Mouse (Mus musculus) skeletal muscle tissue, adult 2 months (tissue): ENCODE results near the gene Bicra.

Experiments used
- DNase-seq: peaks from one replicate; pipeline ENCODE4 v3.0.0-alpha.2; 2012; ENCODE audit warnings: low read depth, low spot score

Bicra gene

GRCm38 (mm10) chr7:16047338-16048146 lies at the start of gene Bicra:
Bicra (minus strand) TSS chr7:16047921.
- DNase-seq = peak; percentile 86

GRCm38 (mm10) chr7:16094592-16094991 lies 46.9 kb upstream of the Bicra start:
- DNase-seq = no peak

GRCm38 (mm10) chr7:16087587-16087986 lies 39.9 kb upstream of the Bicra start:
- no peak for DNase-seq

GRCm38 (mm10) chr7:16083361-16083760 lies 35.6 kb upstream of the Bicra start:
- DNase-seq = no peak

DNA sequence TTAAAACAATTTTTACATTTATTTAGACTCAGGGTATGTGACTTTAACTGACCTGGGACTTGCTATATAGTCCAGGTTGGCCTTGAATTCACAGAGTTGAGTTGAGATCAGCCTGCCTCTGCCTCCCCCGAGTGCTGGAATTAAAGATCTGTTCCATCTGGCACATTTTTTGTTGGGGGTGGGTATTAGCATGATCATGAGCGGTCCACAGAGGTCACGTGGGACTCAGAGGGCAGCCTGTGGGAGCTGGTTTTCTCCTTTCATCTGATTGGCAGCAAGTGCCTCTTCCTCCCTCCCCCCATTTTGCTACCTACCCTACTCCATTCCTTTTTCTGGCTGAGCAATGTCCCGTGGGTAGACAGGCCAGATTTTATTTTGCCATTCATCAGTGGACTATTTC lies 32.9 kb upstream of the Bicra start:
- DNase-seq = no peak

DNA sequence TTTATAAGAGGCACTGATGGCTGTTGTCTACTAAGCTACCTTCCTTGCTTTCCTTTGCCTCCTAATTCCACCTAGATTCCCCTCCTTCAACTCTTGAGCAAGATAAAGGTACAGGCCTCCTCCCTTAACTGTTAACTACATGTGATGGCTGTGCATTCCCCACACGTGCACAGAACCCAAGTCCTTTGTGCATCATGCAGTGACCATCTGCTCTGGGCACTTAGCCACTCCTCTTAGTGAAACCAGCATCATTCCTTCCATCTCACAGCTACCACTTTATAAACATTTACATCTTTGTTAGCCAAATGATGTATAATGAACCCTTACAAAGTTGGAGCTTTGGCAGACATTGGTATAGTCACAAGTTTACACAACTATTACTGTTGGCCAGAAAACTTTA lies 32.2 kb upstream of the Bicra start:
- DNase-seq = no peak

GRCm38 (mm10) chr7:16071906-16072305 lies 24.2 kb upstream of the Bicra start:
- no peak for DNase-seq

DNA sequence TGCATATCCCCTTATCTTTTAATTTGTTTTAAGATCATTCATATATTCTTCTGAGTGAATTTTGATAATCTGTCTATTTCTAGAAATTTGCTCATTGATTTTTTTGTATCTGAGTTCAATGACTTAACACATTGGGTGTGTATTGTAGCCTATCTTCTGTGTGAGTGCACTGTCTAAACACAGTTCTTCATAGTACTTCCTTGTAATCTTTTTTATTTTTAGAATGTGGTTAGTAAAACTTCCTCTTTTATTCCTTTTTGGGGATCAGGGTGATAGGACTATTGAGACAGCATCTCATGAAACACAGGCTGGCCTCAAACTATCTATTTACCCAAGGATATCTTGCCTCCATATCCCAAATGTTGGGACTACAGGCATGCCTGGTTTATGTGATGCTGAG lies 23.1 kb upstream of the Bicra start:
- DNase-seq = no peak

DNA sequence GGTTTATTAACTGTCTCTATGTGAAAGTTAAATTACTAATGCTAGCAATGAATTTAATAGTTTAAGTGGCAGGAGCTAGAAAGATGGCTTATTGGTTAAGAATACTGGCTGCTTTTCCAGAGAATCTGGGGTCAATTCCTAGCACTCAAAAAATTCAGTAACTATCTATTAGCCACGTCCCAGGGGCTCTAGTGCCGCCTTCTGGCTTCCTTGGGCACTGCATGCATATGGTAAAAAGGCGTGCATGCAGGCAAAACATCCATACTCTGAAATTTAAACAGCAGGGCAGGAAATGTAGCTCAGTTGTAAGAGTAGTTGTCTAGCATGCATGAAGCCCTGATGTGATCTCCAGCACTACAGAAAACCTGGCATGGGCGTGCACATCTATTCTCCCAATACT lies 15.8 kb upstream of the Bicra start:
- DNase-seq = no peak

GRCm38 (mm10) chr7:16062099-16062420 lies 14.3 kb upstream of the Bicra start:
- DNase-seq = no peak

DNA sequence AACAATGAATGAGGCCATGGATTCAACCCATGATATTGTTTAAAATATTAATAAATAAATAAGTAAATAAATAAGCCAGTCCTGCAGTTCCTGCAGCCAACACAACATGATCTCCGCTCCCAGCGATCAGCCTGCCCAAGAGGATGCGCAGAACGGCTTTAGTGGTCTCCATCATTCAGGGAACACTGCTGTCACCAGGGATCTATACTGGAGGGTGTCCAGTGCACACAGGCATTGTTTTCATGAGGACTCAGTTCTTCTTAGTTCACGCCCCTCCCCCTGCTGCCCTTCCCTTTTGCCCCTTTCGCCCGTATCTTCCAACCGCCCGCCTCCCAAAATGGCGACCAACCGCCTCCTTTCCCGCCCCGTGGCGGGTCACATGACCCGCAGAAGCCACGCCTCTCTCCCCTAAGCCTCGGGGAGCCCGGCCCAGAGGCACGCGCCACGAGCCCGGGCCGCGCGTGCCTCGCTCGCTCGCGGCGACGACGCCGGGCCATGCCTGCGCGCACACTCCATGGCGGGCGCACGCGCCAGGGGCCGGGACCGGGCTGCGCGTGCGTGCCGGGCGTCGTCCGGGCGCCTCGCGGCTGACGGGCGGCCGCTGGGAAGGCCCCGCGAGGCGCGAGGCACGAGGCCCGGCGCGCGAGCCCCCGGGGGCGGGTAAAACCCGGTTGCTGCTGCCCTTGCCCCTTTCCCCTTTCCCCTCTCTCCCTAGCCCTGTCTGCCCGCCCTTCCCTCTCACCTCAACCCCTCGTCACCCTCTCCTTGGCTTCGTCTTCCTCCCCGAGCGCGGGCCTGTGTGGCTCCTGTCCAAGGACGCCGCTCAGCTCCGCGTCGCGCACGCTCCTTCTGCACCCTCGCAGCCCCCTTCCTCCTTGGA lies 13.7 kb upstream of the Bicra start, which contains the start of gene Zfp541:
Gene Zfp541, plus strand, starts transcription at position 596 of the 880 bp plus-strand sequence.
- no peak for DNase-seq

DNA sequence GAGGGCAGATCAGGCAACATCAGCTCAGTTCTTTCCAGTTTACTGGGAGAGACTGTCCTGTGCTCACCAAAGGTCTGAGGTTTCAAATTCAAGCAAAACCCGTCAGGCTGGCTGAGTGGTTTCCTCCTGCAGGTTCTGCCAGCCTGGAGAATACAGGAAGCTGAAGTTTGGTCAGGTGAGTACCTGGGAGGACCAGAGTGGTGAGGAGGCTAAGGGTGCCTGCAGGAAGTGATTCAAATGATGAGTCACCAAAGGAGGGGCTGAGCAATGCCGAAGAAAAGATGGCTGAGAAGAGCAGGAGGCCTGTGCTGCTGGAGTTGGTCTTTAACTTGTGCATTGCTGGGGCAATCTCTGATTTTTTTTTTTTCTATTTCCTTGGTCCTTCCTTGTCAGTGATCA lies 9.4 kb upstream of the Bicra start:
- DNase-seq = no peak

GRCm38 (mm10) chr7:16056459-16057135 lies 8.9 kb upstream of the Bicra start:
- DNase-seq = no peak

DNA sequence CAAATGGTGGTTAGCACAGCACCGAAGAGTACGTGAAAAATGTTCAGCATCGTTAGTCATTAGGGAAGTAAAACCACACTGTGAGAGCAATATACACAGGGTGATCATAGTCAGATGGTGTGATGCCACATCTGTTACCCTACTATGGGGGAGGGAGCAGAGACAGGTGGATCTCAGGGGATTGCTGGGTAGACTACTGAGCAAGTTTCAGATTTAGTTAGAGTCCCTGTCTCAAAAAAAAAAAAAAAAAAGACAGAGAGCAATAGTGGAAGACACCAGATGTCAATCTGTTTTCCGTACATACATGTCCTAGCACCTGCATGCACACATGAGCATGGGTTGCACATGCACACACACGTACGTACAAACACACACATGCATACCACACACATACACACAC lies 7.9 kb upstream of the Bicra start:
- no peak for DNase-seq

GRCm38 (mm10) chr7:16054966-16055365 lies 7.2 kb upstream of the Bicra start:
- DNase-seq = no peak

DNA sequence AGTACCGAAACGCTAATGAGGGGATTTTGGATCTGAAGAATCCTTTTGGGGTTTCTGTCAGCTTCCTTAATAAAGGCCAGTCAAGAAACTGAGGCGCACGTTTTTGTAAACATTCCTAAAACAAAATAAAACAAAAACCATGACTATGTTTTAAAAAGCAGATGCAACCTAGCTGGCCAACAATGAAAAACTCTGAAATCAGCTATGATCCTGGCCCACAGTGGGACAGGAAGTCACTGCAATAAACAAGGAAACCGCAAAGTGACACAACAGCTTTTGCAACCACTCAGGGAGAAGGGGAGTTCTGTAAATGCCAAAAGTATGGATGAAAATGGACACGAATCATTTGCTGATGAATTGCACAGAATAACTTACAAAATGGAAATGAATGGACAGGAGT lies 5.4 kb upstream of the Bicra start:
- DNase-seq = no peak

DNA sequence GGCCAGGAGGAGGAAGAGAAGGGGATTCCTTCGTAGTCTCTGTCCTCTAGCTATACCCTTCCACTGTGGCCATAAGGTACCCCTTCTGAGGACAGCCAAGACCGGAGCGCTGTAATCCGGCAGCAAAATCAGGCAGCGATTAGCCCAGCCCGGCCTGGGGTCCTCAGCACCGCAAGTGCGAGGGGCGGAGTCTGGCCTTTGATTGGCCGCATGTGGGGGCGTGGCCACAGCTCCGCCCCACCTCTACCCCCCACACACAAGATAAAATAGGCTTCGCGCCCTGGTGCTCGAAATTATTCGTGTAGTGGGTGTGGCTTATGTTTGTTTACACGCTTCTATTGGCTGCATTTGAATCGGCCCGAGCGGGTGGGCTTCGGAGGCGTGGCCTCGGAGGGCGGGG lies 5.0 kb upstream of the Bicra start:
- DNase-seq = peak; percentile 96

DNA sequence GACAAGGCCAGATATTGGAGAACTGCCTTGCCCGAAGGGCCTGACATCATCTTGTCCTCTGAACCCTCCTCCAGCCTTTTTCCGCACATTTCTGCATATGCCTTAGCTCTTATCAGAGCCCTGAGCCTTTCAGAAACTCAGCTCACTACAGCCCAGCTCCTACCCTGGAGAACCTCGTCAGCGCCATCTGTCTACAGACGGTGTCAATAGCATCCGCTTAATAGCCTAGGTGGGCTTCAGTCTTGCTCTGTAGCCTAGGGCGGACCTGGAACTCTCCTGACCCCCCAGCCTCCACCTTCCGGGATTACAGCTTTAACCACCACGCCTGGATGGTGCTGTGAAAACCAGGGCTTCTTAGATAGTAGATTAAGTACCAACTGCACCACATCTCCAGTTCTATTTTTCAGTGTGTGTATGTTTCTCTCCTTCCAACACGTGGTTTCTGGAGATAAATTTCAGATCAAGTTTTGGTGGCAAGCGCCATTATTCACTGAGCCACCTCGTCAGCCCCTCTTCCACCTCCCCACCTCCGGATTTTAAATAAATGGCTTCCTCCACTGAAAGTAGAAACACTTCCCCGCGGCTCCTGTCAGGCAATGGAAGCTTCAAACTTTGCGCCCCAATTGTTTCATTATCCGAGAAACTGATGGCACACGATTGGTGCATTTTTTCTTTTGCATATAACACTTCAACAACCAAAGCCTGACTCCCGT lies 4.3 kb upstream of the Bicra start:
- DNase-seq = peak; percentile 71

DNA sequence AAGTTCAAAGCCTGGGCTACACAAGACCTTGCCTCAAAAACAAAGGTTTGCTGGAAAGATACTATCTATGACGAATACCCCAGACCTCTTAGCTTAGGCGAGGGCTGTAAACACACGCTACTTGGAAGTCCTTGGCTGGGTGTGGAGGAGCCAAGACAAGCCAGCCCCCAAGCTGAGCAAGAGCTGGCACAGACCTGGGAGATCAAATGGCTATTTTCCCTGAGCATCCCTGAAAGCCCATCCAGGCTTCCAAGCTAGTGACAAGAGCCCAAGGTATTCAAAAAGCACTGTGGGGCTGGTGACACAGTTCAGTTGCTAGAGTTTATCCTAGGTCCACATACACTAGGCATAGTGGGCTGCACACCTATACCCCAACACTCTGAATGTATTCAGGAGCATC lies 2.9 kb upstream of the Bicra start:
- DNase-seq = no peak

DNA sequence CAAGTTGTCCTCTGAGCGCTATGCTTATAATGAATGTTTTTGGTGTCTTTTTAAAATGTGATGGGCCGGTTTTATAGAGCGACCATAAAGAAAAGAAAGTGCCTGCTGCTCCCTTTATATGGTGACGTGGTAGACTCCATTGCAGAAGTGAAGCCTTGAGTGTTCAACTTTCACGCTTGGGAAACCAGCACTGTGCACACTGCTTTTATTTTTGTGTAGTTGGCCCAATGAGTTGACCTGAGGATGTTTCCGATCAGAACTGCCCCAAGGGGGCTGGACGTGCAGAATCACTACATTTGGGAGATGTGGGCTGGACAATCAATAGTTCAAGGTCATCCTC lies 1.8 kb upstream of the Bicra start:
- DNase-seq = no peak

DNA sequence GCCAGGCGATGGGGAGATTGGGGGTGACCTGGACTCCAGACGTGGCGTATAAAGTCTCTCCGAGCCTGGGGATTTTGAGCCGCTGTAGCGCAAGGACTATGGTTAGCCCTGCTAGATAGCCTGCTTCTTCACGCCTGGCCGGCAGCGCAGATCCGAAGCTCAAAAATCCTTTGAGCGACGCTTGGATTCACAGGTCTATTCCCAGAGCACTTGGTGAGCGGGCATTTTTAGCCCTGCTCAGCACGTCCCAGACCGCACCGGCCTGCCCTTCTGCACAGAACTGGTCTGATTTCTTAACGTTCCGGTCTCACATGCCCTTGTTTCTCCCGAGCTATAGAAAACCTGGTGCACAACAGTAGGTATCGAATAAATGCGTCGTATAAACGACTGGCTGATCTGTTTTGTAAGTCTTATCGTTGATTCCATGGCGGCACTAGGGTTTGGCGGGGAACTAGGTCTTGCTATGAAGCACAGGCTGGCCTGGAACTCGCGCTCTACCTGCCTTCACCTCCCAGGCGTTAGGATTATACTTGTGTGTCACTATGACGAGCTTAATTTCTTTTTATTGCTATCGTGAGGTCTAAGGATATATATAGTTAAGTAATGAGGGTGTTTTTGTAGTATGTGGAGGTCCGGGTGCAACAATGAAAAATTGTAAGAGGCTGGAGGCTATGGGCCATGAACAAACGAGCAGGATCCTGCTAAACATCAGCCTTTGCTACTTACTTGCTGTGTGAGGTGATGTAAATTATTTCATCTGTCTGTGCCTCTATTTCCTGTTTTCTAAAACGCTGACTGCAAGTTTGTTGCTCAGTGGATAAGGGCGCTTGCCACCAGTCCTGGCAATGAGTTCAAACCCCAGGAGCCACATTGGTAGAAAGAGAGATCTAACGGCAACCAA lies 1.2 kb upstream of the Bicra start:
- DNase-seq = no peak
